Mouse (Mus musculus): Measurements from ENCODE around the gene Ptch1. TPM values are rescaled to one million over a fixed set of nuclear protein-coding genes. Genes with fewer than 3 reads are reported as not detected.

Gene Ptch1
- polyA plus RNA-seq, 1 experiment from 2014 or later, result 3.1 TPM

- peak; percentile 64 for ATAC-seq (ENCODE audit: insufficient read depth)
- H3K27ac ChIP-seq (replicated peaks), result peak overlapping the region; percentile 90
- H3K9me3 ChIP-seq (replicated peaks), result no peaks in the 10 kb centered on the region
- WGBS (ENCODE audit: insufficient replicate concordance), result under 1% methylated on average over 51 of the region's 51 CpGs
- H3K4me1 ChIP-seq (replicated peaks), result peaks cover 76% of the 10 kb centered on the region
- H3K27me3 ChIP-seq, result peaks cover 2% of the 10 kb centered on the region; the same call in 1 of the 2 replicates
- peak overlapping the region; percentile 99 for H3K4me2 ChIP-seq
- peak overlapping the region; percentile 83 for H3K9ac ChIP-seq
- H3K4me3 ChIP-seq (replicated peaks), result peak overlapping the region; percentile 92
- H3K36me3 ChIP-seq (replicated peaks), result 0 out of 2 replicates have a peak, but pooled peaks cover 4% of the 10 kb centered on the region
These were observed 10.2 kb downstream of the Ptch1 start for GRCm38 (mm10) chr13:63562972-63563780.

DNA sequence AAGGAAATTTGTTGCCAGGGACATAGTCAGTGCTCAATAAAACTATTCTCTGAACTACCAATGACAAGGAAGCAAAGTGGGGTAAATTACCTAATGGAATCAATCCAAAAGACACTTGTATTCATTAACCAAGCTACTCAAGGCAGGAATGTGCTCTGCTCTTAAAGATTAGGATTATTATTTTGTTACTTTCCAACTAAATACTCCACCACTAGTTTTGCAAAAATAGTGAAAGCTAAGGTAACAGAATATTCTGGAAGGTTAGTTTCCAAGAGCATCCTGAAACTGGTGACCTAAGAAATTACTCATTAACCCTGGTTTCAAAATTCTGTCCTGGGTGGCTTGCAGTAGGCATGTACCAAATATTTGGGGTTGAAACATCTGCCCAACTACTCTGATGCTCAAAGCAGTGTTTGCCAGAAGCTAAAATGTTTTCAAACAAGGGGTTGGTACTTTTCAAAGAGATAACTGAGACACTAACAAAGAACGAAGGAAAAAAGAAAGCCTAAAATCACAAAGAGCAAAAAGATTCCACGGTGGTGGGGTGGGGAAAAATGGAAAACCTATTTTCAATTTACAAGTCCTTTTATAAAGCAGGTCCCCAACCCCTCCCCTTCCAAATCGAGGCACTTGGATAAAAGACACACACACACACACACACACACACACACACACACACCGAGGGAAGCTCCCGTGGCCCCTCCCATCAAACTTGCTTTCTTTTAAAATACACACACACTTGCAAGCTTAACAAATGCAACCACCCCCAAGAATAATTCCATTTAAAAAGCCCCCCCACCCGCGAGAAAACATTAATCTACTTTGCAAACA is 11.0 kb downstream of the Ptch1 start:
- no peak for ATAC-seq (ENCODE audit: insufficient read depth)
- Histone ChIP-seq H3K4me1 (replicated peaks) (peaks cover 82% of the 10 kb centered on the region), H3K27ac (replicated peaks) (peak overlapping the region; percentile 90), H3K9me3 (replicated peaks) (no peaks in the 10 kb centered on the region), H3K36me3 (replicated peaks) (0 out of 2 replicates have a peak, but pooled peaks cover 4% of the 10 kb centered on the region), H3K4me3 (replicated peaks) (peak overlapping the region; percentile 92), H3K27me3 (no peaks in the 10 kb centered on the region), H3K9ac (peak overlapping the region; percentile 83), H3K4me2 (peak overlapping the region; percentile 99)
- WGBS (ENCODE audit: insufficient replicate concordance), result 2% methylated on average over 7 of the region's 7 CpGs

- Histone ChIP-seq H3K9ac (no peak overlapping the region), H3K4me3 (replicated peaks) (no peak overlapping the region), H3K27me3 (no peaks in the 10 kb centered on the region), H3K27ac (replicated peaks) (no peak overlapping the region), H3K4me2 (no peak overlapping the region), H3K9me3 (replicated peaks) (no peaks in the 10 kb centered on the region), H3K4me1 (replicated peaks) (peaks cover 76% of the 10 kb centered on the region), H3K36me3 (replicated peaks) (0 out of 2 replicates have a peak, but pooled peaks cover 4% of the 10 kb centered on the region)
- no peak for ATAC-seq (ENCODE audit: insufficient read depth)
- 57% methylated on average over 8 of the region's 8 CpGs for WGBS (ENCODE audit: insufficient replicate concordance)
These were observed 15.0 kb downstream of the Ptch1 start for GRCm38 (mm10) chr13:63558297-63558890.

GRCm38 (mm10) chr13:63556431-63556830 is 17.0 kb downstream of the Ptch1 start:
- Histone ChIP-seq H3K27ac (replicated peaks) (no peak overlapping the region), H3K9me3 (replicated peaks) (no peaks in the 10 kb centered on the region), H3K36me3 (replicated peaks) (peaks cover 12% of the 10 kb centered on the region; the same call in 1 of the 2 replicates), H3K9ac (no peak overlapping the region), H3K4me1 (replicated peaks) (peaks cover 64% of the 10 kb centered on the region), H3K4me2 (no peak overlapping the region), H3K27me3 (no peaks in the 10 kb centered on the region), H3K4me3 (replicated peaks) (no peak overlapping the region)
- WGBS (ENCODE audit: insufficient replicate concordance), result 50% methylated on average over 1 of the region's 1 CpGs
- ATAC-seq (ENCODE audit: insufficient read depth), result no peak

GRCm38 (mm10) chr13:63555885-63556284 is 17.5 kb downstream of the Ptch1 start:
- no peak overlapping the region for H3K27ac ChIP-seq (replicated peaks)
- H3K4me1 ChIP-seq (replicated peaks), result peaks cover 60% of the 10 kb centered on the region
- no peaks in the 10 kb centered on the region for H3K27me3 ChIP-seq
- H3K9me3 ChIP-seq (replicated peaks), result no peaks in the 10 kb centered on the region
- peaks cover 15% of the 10 kb centered on the region; the same call in 1 of the 2 replicates for H3K36me3 ChIP-seq (replicated peaks)
- 57% methylated on average over 5 of the region's 5 CpGs for WGBS (ENCODE audit: insufficient replicate concordance)
- H3K4me2 ChIP-seq, result no peak overlapping the region
- ATAC-seq (ENCODE audit: insufficient read depth), result no peak
- H3K4me3 ChIP-seq (replicated peaks), result no peak overlapping the region
- H3K9ac ChIP-seq, result no peak overlapping the region

DNA sequence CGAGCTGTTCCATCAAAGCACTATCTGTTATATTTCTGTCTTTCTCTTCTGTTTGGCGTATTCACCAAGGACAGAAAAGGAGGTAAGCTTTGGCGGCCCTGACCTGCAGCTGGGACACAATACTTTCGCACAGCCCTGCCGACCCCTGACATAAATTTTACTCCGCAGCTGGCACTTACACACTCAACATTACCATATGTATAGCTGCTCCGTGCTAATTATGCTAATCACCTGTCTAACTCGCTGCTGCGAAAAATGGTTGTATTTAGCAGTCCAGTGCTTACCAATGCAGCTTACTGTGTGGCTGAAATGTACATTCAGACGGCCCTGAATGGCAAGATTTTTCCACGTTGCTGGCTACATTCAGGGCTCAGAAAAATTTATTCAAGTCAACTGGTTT is 18.8 kb downstream of the Ptch1 start:
- Histone ChIP-seq H3K4me3 (replicated peaks) (no peak overlapping the region), H3K27me3 (no peaks in the 10 kb centered on the region), H3K4me1 (replicated peaks) (peaks cover 55% of the 10 kb centered on the region), H3K9ac (no peak overlapping the region), H3K9me3 (replicated peaks) (no peaks in the 10 kb centered on the region), H3K4me2 (no peak overlapping the region), H3K36me3 (replicated peaks) (peaks cover 11% of the 10 kb centered on the region; the same call in 1 of the 2 replicates), H3K27ac (replicated peaks) (no peak overlapping the region)
- ATAC-seq (ENCODE audit: insufficient read depth), result no peak
- 75% methylated on average over 11 of the region's 11 CpGs for WGBS (ENCODE audit: insufficient replicate concordance)

GRCm38 (mm10) chr13:63553436-63553835 is 20.0 kb downstream of the Ptch1 start:
- Histone ChIP-seq H3K36me3 (replicated peaks) (peaks cover 11% of the 10 kb centered on the region; the same call in 1 of the 2 replicates), H3K9ac (no peak overlapping the region), H3K4me3 (replicated peaks) (no peak overlapping the region), H3K9me3 (replicated peaks) (no peaks in the 10 kb centered on the region), H3K27ac (replicated peaks) (no peak overlapping the region), H3K4me2 (no peak overlapping the region), H3K27me3 (no peaks in the 10 kb centered on the region), H3K4me1 (replicated peaks) (peaks cover 48% of the 10 kb centered on the region)
- no peak for ATAC-seq (ENCODE audit: insufficient read depth)
- WGBS (ENCODE audit: insufficient replicate concordance), result 61% methylated on average over 5 of the region's 5 CpGs

DNA sequence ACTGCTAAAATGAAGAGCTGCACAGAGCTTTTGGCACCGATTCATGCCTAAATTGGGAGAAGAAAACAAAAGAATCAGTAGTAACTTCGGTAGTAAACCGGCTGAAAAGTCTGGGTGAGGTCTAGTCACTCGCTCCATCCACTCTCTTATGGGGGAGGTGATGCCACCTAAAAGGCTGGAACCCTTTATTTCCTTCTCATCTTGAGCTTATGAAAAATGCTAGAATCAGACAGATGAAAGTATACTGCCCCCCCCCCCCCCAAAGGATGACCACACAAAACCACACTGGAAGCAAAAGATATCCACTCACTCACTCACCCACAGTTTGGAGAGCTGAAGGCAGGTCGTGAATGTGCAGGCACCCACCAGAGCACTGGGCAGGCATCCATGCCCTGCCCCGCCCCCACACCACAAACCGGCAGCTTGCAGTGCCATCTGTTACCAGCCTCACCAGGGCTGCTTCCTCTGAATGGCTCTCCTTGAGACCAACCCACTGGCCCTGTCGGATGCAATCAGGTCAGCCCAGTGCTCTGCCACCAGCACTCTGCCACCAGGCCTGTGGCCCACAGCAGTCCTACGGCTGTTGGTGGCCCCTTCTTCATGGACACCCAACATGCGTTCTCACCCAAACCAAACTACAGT is 21.0 kb downstream of the Ptch1 start:
- no peak overlapping the region for H3K27ac ChIP-seq (replicated peaks)
- ATAC-seq (ENCODE audit: insufficient read depth), result 0 out of 2 replicates have a peak, but pooled peaks have one; percentile 31
- no peaks in the 10 kb centered on the region for H3K27me3 ChIP-seq
- no peaks in the 10 kb centered on the region for H3K9me3 ChIP-seq (replicated peaks)
- H3K4me2 ChIP-seq, result no peak overlapping the region
- H3K36me3 ChIP-seq (replicated peaks), result peaks cover 15% of the 10 kb centered on the region
- WGBS (ENCODE audit: insufficient replicate concordance), result 73% methylated on average over 10 of the region's 10 CpGs
- H3K4me1 ChIP-seq (replicated peaks), result peaks cover 38% of the 10 kb centered on the region
- no peak overlapping the region for H3K9ac ChIP-seq
- no peak overlapping the region for H3K4me3 ChIP-seq (replicated peaks)

- H3K4me3 ChIP-seq (replicated peaks), result no peak overlapping the region
- no peak overlapping the region for H3K9ac ChIP-seq
- H3K36me3 ChIP-seq (replicated peaks), result peaks cover 19% of the 10 kb centered on the region
- no peak overlapping the region for H3K27ac ChIP-seq (replicated peaks)
- ATAC-seq (ENCODE audit: insufficient read depth), result no peak
- H3K4me2 ChIP-seq, result no peak overlapping the region
- peaks cover 31% of the 10 kb centered on the region for H3K4me1 ChIP-seq (replicated peaks)
- 78% methylated on average over 10 of the region's 10 CpGs for WGBS (ENCODE audit: insufficient replicate concordance)
- no peaks in the 10 kb centered on the region for H3K9me3 ChIP-seq (replicated peaks)
- H3K27me3 ChIP-seq, result no peaks in the 10 kb centered on the region
These were observed 21.7 kb downstream of the Ptch1 start for GRCm38 (mm10) chr13:63551552-63552290.

DNA sequence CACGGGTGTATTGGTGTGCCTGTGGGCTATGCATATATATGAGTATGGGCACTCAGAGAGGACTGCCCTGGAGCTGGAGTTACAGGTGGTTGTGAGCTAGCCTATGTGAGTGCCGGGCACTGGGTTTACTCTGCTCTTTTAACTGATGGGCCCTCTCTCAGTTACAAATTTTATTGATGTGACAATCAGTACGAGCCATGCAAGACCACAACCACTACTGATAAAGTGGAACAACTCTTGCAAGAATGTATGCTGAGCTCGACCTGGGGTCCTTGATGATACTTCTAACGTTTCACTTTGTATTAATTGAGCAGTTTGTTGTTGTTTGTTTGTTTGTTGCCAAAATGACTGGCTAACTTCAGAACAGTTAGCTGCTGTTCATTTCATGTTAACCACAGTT is 23.0 kb downstream of the Ptch1 start:
- H3K4me3 ChIP-seq (replicated peaks), result no peak overlapping the region
- peaks cover 27% of the 10 kb centered on the region for H3K36me3 ChIP-seq (replicated peaks)
- no peaks in the 10 kb centered on the region for H3K9me3 ChIP-seq (replicated peaks)
- H3K27me3 ChIP-seq, result no peaks in the 10 kb centered on the region
- H3K9ac ChIP-seq, result no peak overlapping the region
- no peak overlapping the region for H3K4me2 ChIP-seq
- WGBS (ENCODE audit: insufficient replicate concordance), result 32% methylated on average over 5 of the region's 5 CpGs
- no peak overlapping the region for H3K27ac ChIP-seq (replicated peaks)
- H3K4me1 ChIP-seq (replicated peaks), result peaks cover 34% of the 10 kb centered on the region
- ATAC-seq (ENCODE audit: insufficient read depth), result no peak

Measured in liver, embryonic 15.5 days (tissue).